Mouse (Mus musculus) MEL (cell line): Measurements from ENCODE around the gene Trim38.

Source experiments
- CTCF ChIP-seq, 3 experiments: IDR thresholded peaks in 2 of 3; conservative IDR thresholded peaks in 1 of 3; 2 replicates each; pipeline ENCODE4 v1.5.1; 2011 to 2012; ENCODE audit warnings: low read length in 3 of 3, low read depth in 2 of 3, mild to moderate bottlenecking in 2 of 3, improper control_type of control experiment in 1 of 3, inconsistent platforms in 1 of 3, mixed read lengths in 1 of 3, moderate library complexity in 1 of 3; ENCODE audit not compliant: control insufficient read depth in 1 of 3, insufficient read depth in 1 of 3, poor library complexity in 1 of 3, severe bottlenecking in 1 of 3
- E2F4 ChIP-seq: IDR thresholded peaks from 2 replicates; pipeline ENCODE4 v1.6.1; 2011; ENCODE audit warnings: low read depth, low read length, improper control_type of control experiment, borderline replicate concordance
- EP300 ChIP-seq, 2 experiments: IDR thresholded peaks; 2 replicates each; pipeline ENCODE4 v1.6.1; 2011; ENCODE audit warnings: improper control_type of control experiment in 2 of 2, low read length in 2 of 2, low read depth in 1 of 2, mild to moderate bottlenecking in 1 of 2
- KAT2A ChIP-seq: conservative IDR thresholded peaks from 2 replicates; pipeline ENCODE4 v1.6.1; 2012; ENCODE audit warnings: low read depth, low read length, improper control_type of control experiment, inconsistent platforms
- MAX ChIP-seq: IDR thresholded peaks from 2 replicates; pipeline ENCODE4 v1.6.1; 2011; ENCODE audit warnings: low read length, improper control_type of control experiment
- MXI1 ChIP-seq: IDR thresholded peaks from 2 replicates; pipeline ENCODE4 v1.6.1; 2011; ENCODE audit warnings: mild to moderate bottlenecking, low read depth, low read length, improper control_type of control experiment
- POLR2A ChIP-seq, 2 experiments: IDR thresholded peaks; 2 replicates each; pipeline ENCODE4 v1.6.1; 2011 to 2012; ENCODE audit warnings: low read length in 2 of 2, mild to moderate bottlenecking in 2 of 2, control low read depth in 1 of 2, improper control_type of control experiment in 1 of 2, low read depth in 1 of 2, moderate library complexity in 1 of 2; ENCODE audit not compliant: control insufficient read depth in 1 of 2, insufficient read depth in 1 of 2, poor library complexity in 1 of 2
- POLR2AphosphoS2 ChIP-seq: IDR thresholded peaks from 2 replicates; pipeline ENCODE4 v1.6.1; 2011; ENCODE audit warnings: low read length, improper control_type of control experiment
- POLR2AphosphoS5 ChIP-seq: IDR thresholded peaks from 2 replicates; pipeline ENCODE4 v1.6.1; 2012; ENCODE audit warnings: low read depth, borderline replicate concordance, mild to moderate bottlenecking, inconsistent platforms, low read length, moderate library complexity, mixed read lengths
- RCOR1 ChIP-seq: IDR thresholded peaks from 2 replicates; pipeline ENCODE4 v1.6.1; 2012; ENCODE audit warnings: low read depth, mild to moderate bottlenecking, inconsistent platforms, low read length, improper control_type of control experiment
- USF2 ChIP-seq, 2 experiments: IDR thresholded peaks; 2 replicates each; pipeline ENCODE4 v1.6.1; 2011 to 2012; ENCODE audit warnings: improper control_type of control experiment in 2 of 2, low read length in 2 of 2, borderline replicate concordance in 1 of 2, inconsistent platforms in 1 of 2, low read depth in 1 of 2, mild to moderate bottlenecking in 1 of 2; ENCODE audit not compliant: insufficient read depth in 1 of 2

- no peak for TF ChIP-seq RCOR1
- no peak for TF ChIP-seq CTCF (IDR thresholded peaks at IDR 0.05 in 2 of 3, conservative IDR thresholded peaks at IDR 0.05 in 1 of 3; ENCODE audit: control insufficient read depth in 1 of 3, insufficient read depth in 1 of 3, low read depth in 2 of 3, low read length in 3 of 3, poor library complexity in 1 of 3, severe bottlenecking in 1 of 3)
- no peak for TF ChIP-seq USF2 (IDR thresholded peaks at IDR 0.05; ENCODE audit: borderline replicate concordance in 1 of 2, insufficient read depth in 1 of 2, low read depth in 1 of 2, low read length in 2 of 2)
- peak; percentile 70 to 100; a peak in 3 of 4 replicates for TF ChIP-seq POLR2A (IDR thresholded peaks at IDR 0.05; ENCODE audit: control insufficient read depth in 1 of 2, insufficient read depth in 1 of 2, low read depth in 1 of 2, low read length in 2 of 2, poor library complexity in 1 of 2)
- no peak for TF ChIP-seq EP300 (IDR thresholded peaks at IDR 0.05; ENCODE audit: low read depth in 1 of 2, low read length in 2 of 2)
- TF ChIP-seq POLR2AphosphoS5: peak; percentile 95; the same call in 1 of the 2 replicates
- no peak for TF ChIP-seq E2F4
- no peak for TF ChIP-seq MAX
- TF ChIP-seq POLR2AphosphoS2: no peak
- TF ChIP-seq MXI1: no peak
- TF ChIP-seq KAT2A: no peak
These were observed 17.0 kb upstream of the Trim38 start for GRCm38 (mm10) chr13:23752742-23753172.
